Mouse (Mus musculus) limb, embryonic 11.5 days (tissue): ENCODE results near the gene Kcnc1. TPM values are rescaled to one million over a fixed set of nuclear protein-coding genes. Genes with fewer than 3 reads are reported as not detected.

Experiments used
- ATAC-seq: fragments of 200-750 bp; cut with Nextera tagmentation; 2 replicates; pipeline ENCODE4 v1.8.0; 2017; ENCODE audit warnings: low read depth; ENCODE audit not compliant: insufficient number of reproducible peaks, low FRiP score, low TSS enrichment
- DNase-seq: peaks from one replicate; pipeline ENCODE4 v3.0.0-alpha.2; 2015; ENCODE audit warnings: low spot score
- H3K27ac ChIP-seq: fragments of 300-500 bp; sonication (generic); replicated peaks from 2 replicates; pipeline ENCODE4 v1.5.1; 2014; ENCODE audit warnings: low read depth, mild to moderate bottlenecking, low read length
- H3K27me3 ChIP-seq: fragments of 300-500 bp; sonication (generic); 2 replicates; pipeline ENCODE4 v1.6.1; 2014; ENCODE audit warnings: mild to moderate bottlenecking, low read length, mixed read lengths; ENCODE audit not compliant: control insufficient read depth, insufficient read depth
- H3K36me3 ChIP-seq: fragments of 300-500 bp; sonication (generic); 2 replicates; pipeline ENCODE4 v1.6.1; 2014; ENCODE audit warnings: mild to moderate bottlenecking, low read length, moderate library complexity, mixed read lengths; ENCODE audit not compliant: control insufficient read depth, insufficient read depth
- H3K4me1 ChIP-seq: fragments of 300-500 bp; sonication (generic); 2 replicates; pipeline ENCODE4 v1.6.1; 2014; ENCODE audit warnings: low read length, mixed read lengths; ENCODE audit not compliant: control insufficient read depth, insufficient read depth
- H3K4me2 ChIP-seq: fragments of 300-500 bp; sonication (generic); 2 replicates; pipeline ENCODE4 v1.6.1; 2014; ENCODE audit warnings: low read depth, mild to moderate bottlenecking, moderate library complexity; ENCODE audit not compliant: severe bottlenecking
- H3K4me3 ChIP-seq: fragments of 300-500 bp; sonication (generic); 2 replicates; pipeline ENCODE4 v1.5.1; 2014; ENCODE audit warnings: low read depth, low read length
- H3K9ac ChIP-seq: fragments of 300-500 bp; sonication (generic); 2 replicates; pipeline ENCODE4 v1.6.1; 2014; ENCODE audit warnings: mild to moderate bottlenecking, low read length
- H3K9me3 ChIP-seq: fragments of 300-500 bp; sonication (generic); 2 replicates; pipeline ENCODE4 v1.6.1; 2016; ENCODE audit warnings: low read length; ENCODE audit not compliant: control insufficient read depth
- WGBS: fragments of 180-500 bp; shearing (Covaris S2); extraction: QIAGEN DNeasy Blood & Tissue Kit; methylation state at CpG from one replicate; pipeline ENCODE4 v1.1.7; 2014; 5-methylcytosine and 5-hydroxymethylcytosine counted together
- polyA plus RNA-seq: library from polyadenylated mRNA; unstranded; fragments of >200 nt; fragmentation: Nextera tagmentation; extraction: Ambion mirVana; gene quantifications from 2 replicates; pipeline ENCODE4 v1.2.1, GENCODE M21; 2014

Gene Kcnc1
- polyA plus RNA-seq, 1 experiment from 2014 or later = 0.05 TPM

DNA sequence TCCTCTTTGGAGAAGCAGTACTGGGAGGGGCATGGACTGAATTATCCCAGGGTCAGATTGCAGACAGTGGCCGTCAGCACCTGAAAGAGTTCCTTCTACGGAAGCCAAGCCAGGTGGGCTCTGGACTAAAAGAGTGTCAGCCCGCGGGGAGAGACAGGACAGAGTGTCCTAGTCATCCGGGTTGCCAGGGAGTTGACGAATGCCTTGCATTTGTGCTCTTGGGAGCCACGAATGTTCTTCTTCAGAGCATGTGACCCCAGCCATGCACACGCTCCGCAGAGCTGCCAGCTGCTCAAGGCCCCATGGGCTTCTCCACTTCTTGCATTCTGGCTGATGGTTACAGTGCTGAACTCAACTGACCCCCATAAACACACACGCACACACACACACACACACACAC, 86.8 kb downstream of the Kcnc1 start:
- ATAC-seq (no peak), DNase-seq (no peak)
- Histone ChIP-seq H3K4me3 (no peak overlapping the region), H3K4me1 (no peaks in the 10 kb centered on the region), H3K4me2 (no peak overlapping the region), H3K9me3 (no peaks in the 10 kb centered on the region), H3K27me3 (no peaks in the 10 kb centered on the region), H3K9ac (no peak overlapping the region), H3K27ac (no peak overlapping the region), H3K36me3 (no peaks in the 10 kb centered on the region)
- WGBS = 83% methylated on average over 10 of the region's 10 CpGs

DNA sequence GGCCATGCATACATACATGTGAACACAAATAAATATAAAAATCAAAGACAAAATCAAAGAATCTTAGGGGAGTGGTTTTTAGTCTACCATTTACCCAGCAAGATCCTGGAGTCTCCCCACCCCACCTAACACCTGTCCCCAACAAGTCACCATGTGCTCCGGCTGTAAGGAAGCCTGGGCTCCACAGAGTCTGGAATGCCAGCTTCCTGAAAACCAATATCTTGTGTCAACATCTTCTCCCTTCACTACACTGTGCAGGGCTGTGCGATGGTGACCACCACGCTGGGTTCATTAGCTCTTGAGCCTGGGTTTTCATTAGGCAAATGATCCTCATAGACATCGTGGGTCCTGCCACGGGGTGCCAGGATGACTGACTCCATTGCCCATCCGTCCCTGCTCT, 87.9 kb downstream of the Kcnc1 start:
- no peaks in the 10 kb centered on the region for H3K36me3 ChIP-seq
- WGBS = 83% methylated on average over 6 of the region's 6 CpGs
- no peak for ATAC-seq

DNA sequence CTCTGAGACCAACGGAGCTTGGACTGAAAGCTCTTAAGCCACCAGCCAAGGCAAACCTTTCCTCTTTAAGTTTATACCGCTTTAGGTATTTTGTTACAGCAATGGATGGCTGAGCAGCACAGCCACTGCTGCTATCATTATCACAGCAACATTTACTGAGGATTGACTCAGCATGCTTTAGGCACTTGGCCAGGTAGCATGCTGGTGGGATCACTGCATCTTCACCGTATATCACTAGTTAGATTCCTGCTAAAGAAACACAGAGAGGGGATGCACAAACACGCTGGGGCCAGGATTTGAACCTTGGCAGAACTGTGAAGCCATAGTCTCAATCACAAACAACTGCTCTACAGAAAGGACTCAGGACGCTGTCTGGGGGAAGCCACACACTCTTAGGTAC, 90.5 kb downstream of the Kcnc1 start:
- DNase-seq (no peak), ATAC-seq (no peak)
- Histone ChIP-seq H3K36me3 (no peaks in the 10 kb centered on the region), H3K27me3 (no peaks in the 10 kb centered on the region), H3K4me2 (no peak overlapping the region), H3K27ac (no peak overlapping the region), H3K4me3 (no peak overlapping the region), H3K9ac (no peak overlapping the region), H3K9me3 (no peaks in the 10 kb centered on the region), H3K4me1 (no peaks in the 10 kb centered on the region)
- WGBS = 89% methylated on average over 5 of the region's 5 CpGs

More for the DNA sequence above, 87.9 kb downstream of the Kcnc1 start:
- H3K4me2 ChIP-seq = no peak overlapping the region
- H3K27me3 ChIP-seq = no peaks in the 10 kb centered on the region
- H3K9ac ChIP-seq = no peak overlapping the region
- no peak for DNase-seq
- no peaks in the 10 kb centered on the region for H3K9me3 ChIP-seq
- no peak overlapping the region for H3K4me3 ChIP-seq
- no peak overlapping the region for H3K27ac ChIP-seq
- no peaks in the 10 kb centered on the region for H3K4me1 ChIP-seq

DNA sequence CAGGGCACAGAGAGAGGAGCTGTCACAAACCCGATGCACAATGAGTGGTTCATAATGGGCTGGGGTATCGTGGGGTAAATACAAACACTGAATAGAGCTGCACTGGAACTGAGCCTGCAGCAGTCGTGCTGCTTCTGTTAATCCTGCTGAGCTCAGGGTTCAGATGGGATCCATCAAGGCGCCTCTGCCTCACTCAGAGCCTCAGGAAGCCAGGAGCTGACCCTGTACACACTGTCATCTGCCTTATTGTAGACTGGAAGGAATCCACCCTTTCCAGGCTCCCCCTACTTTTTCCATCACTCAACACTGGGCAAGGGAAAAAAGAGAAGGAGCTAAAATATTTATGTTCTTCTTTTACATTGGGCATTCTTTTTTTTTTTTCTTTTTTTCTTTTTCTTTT, 91.1 kb downstream of the Kcnc1 start:
- Histone ChIP-seq H3K36me3 (no peaks in the 10 kb centered on the region), H3K27me3 (no peaks in the 10 kb centered on the region), H3K9ac (no peak overlapping the region), H3K9me3 (no peaks in the 10 kb centered on the region), H3K4me1 (no peaks in the 10 kb centered on the region), H3K27ac (no peak overlapping the region), H3K4me3 (no peak overlapping the region), H3K4me2 (no peak overlapping the region)
- DNase-seq = no peak
- WGBS = 63% methylated on average over 4 of the region's 4 CpGs
- no peak for ATAC-seq

Other genes with a start within 250 kb of the Kcnc1 start
- gene Abcc8, start 216.5 kb upstream of the Kcnc1 start, polyA plus RNA-seq = 0.77 and 0.82 TPM in 2 replicates
- gene Ush1c, start 158.0 kb upstream of the Kcnc1 start, polyA plus RNA-seq = 3.4 and 3.6 TPM in 2 replicates
- 0.09 TPM in 1 of 2 replicates, not detected in the other for gene Otog, start 155.5 kb upstream of the Kcnc1 start, polyA plus RNA-seq
- 22.0 and 23.0 TPM in 2 replicates for gene Myod1, start 20.0 kb upstream of the Kcnc1 start, polyA plus RNA-seq
- gene Sergef, start 243.3 kb downstream of the Kcnc1 start, polyA plus RNA-seq = 11.1 and 13.2 TPM in 2 replicates